Mouse (Mus musculus) hindbrain, embryonic 16.5 days (tissue): ENCODE results near the gene Hspa12a. TPM values are rescaled to one million over a fixed set of nuclear protein-coding genes. Genes with fewer than 3 reads are reported as not detected.

Experiments
- ATAC-seq: fragments of 200-750 bp; cut with Nextera tagmentation; 2 replicates; pipeline ENCODE4 v1.8.0; 2017; ENCODE audit warnings: moderate TSS enrichment, moderate library complexity
- H3K27ac ChIP-seq: fragments of 300-500 bp; sonication (generic); 2 replicates; pipeline ENCODE4 v1.5.1; 2014; ENCODE audit warnings: low read depth, mild to moderate bottlenecking, control low read depth, low read length, moderate library complexity
- H3K27me3 ChIP-seq: fragments of 300-500 bp; sonication (generic); replicated peaks from 2 replicates; pipeline ENCODE4 v1.6.1; 2014; ENCODE audit warnings: low read length; ENCODE audit not compliant: control insufficient read depth, insufficient read depth
- H3K36me3 ChIP-seq: fragments of 300-500 bp; sonication (generic); 2 replicates; pipeline ENCODE4 v1.6.1; 2014; ENCODE audit warnings: mild to moderate bottlenecking, low read length, moderate library complexity, mixed read lengths; ENCODE audit not compliant: control insufficient read depth, insufficient read depth
- H3K4me1 ChIP-seq: fragments of 300-500 bp; sonication (generic); 2 replicates; pipeline ENCODE4 v1.6.1; 2014; ENCODE audit warnings: low read depth, low read length; ENCODE audit not compliant: control insufficient read depth, insufficient read depth
- H3K4me2 ChIP-seq: fragments of 300-500 bp; sonication (generic); 2 replicates; pipeline ENCODE4 v1.6.1; 2014; ENCODE audit warnings: mild to moderate bottlenecking, low read length, control low read depth, moderate library complexity
- H3K4me3 ChIP-seq: fragments of 300-500 bp; sonication (generic); 2 replicates; pipeline ENCODE4 v1.5.1; 2014; ENCODE audit warnings: mild to moderate bottlenecking, low read length, control low read depth, moderate library complexity
- H3K9ac ChIP-seq: fragments of 300-500 bp; sonication (generic); 2 replicates; pipeline ENCODE4 v1.6.1; 2014; ENCODE audit warnings: low read depth, mild to moderate bottlenecking, control low read depth, low read length, moderate library complexity
- H3K9me3 ChIP-seq: fragments of 300-500 bp; sonication (generic); 2 replicates; pipeline ENCODE4 v1.6.1; 2014; ENCODE audit warnings: mild to moderate bottlenecking, low read length, moderate library complexity; ENCODE audit not compliant: control insufficient read depth
- WGBS: fragments of 180-500 bp; shearing (Covaris S2); extraction: QIAGEN DNeasy Blood & Tissue Kit; methylation state at CpG from one replicate; pipeline ENCODE4 v1.1.7; 2014; 5-methylcytosine and 5-hydroxymethylcytosine counted together
- polyA plus RNA-seq: library from polyadenylated mRNA; unstranded; fragments of >200 nt; fragmentation: Nextera tagmentation; extraction: Ambion mirVana; gene quantifications from 2 replicates; pipeline ENCODE4 v1.2.1, GENCODE M21; 2015

The Hspa12a gene
- polyA plus RNA-seq, 1 experiment from 2014 or later = 62.6 TPM

GRCm38 (mm10) chr19:58968731-58969506, 25.5 kb upstream of the Hspa12a start:
- no peaks in the 10 kb centered on the region; the same call in 1 of the 2 replicates for H3K36me3 ChIP-seq
- H3K4me2 ChIP-seq = peak overlapping the region; percentile 5; the same call in 1 of the 2 replicates
- H3K9me3 ChIP-seq = no peaks in the 10 kb centered on the region
- H3K4me3 ChIP-seq = no peak overlapping the region
- no peak for ATAC-seq
- WGBS = 16% methylated on average over 15 of the region's 15 CpGs
- H3K4me1 ChIP-seq = no peaks in the 10 kb centered on the region
- no peak overlapping the region for H3K9ac ChIP-seq
- H3K27ac ChIP-seq = no peak overlapping the region
- H3K27me3 ChIP-seq = peaks cover 24% of the 10 kb centered on the region

DNA sequence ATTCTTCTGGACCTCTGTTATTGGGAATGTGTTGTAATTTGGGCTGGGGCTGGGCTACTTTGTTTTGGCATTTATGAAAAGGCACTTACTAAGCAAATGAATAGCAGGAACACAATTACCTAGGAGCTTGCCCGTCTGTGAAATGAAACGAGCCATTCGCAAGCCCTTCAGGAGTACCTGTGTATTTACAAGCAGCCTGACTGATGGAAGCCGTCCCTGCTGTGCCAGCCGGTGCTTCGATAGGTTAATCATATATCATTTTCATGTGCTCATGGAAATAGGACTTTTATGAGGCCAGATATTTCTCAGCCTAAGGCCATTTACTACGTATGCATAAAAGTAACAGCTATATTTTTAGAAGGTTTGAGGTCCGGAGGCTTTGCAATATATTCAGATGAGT, 19.6 kb upstream of the Hspa12a start:
- Histone ChIP-seq H3K9ac (no peak overlapping the region), H3K36me3 (no peaks in the 10 kb centered on the region), H3K27me3 (peaks cover 3% of the 10 kb centered on the region), H3K4me2 (no peak overlapping the region), H3K27ac (no peak overlapping the region), H3K4me1 (no peaks in the 10 kb centered on the region), H3K4me3 (no peak overlapping the region), H3K9me3 (no peaks in the 10 kb centered on the region)
- no peak for ATAC-seq
- 60% methylated on average over 8 of the region's 8 CpGs for WGBS

DNA sequence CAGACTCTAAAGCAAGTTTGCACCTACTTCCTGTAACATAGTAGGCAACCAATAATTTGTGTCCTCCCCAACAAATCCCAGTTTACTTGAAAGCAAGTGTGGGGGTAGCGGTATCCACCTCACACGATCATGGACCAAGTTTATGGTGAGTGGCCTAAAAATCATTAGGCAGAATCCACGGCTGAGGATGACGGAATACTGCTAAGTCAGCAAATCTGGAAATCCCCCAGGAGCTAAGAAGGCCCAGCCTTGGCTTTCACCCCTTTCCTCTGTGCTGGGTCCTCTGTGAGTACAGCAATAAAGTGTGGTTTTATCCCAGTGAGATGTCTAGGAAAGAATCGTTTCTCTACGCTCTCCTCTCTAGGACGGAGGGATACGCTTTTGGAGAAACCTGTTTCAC, 11.3 kb upstream of the Hspa12a start:
- ATAC-seq = no peak
- Histone ChIP-seq H3K4me1 (no peaks in the 10 kb centered on the region), H3K36me3 (no peaks in the 10 kb centered on the region), H3K9me3 (no peaks in the 10 kb centered on the region), H3K27ac (no peak overlapping the region), H3K27me3 (peaks cover 25% of the 10 kb centered on the region), H3K4me2 (no peak overlapping the region), H3K9ac (no peak overlapping the region), H3K4me3 (no peak overlapping the region)
- 90% methylated on average over 8 of the region's 8 CpGs for WGBS

DNA sequence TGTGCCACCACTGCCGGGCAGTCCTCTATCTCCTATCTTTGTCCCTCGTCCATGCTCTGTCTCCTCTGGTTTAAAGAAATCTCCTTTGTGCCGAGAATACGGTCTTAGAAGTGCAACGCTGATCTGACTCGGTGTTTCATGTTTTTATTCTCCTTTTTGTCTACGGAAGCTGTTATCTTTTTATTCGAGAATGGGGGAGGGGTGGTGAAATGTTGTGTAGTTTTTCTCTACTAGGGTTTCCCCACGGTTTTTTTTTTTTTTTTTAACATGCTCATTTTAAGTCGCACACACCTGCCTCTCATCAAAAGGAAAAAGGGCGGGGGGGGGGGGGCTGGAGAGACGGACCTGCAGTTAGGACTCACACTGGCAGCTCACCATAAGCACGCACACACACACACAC, 8.8 kb upstream of the Hspa12a start:
- Histone ChIP-seq H3K27ac (no peak overlapping the region), H3K9me3 (no peaks in the 10 kb centered on the region), H3K4me1 (no peaks in the 10 kb centered on the region), H3K4me3 (no peak overlapping the region), H3K4me2 (no peak overlapping the region), H3K9ac (no peak overlapping the region), H3K36me3 (no peaks in the 10 kb centered on the region), H3K27me3 (peaks cover 25% of the 10 kb centered on the region)
- ATAC-seq = no peak
- WGBS = 74% methylated on average over 13 of the region's 13 CpGs

GRCm38 (mm10) chr19:58951521-58951920, 8.1 kb upstream of the Hspa12a start:
- no peaks in the 10 kb centered on the region for H3K9me3 ChIP-seq
- H3K4me1 ChIP-seq = no peaks in the 10 kb centered on the region
- 84% methylated on average over 3 of the region's 3 CpGs for WGBS
- H3K27me3 ChIP-seq = peaks cover 28% of the 10 kb centered on the region
- no peak overlapping the region for H3K4me2 ChIP-seq
- no peak for ATAC-seq
- no peak overlapping the region for H3K27ac ChIP-seq
- no peaks in the 10 kb centered on the region for H3K36me3 ChIP-seq
- H3K4me3 ChIP-seq = no peak overlapping the region
- H3K9ac ChIP-seq = no peak overlapping the region

GRCm38 (mm10) chr19:58945959-58946358, 2.5 kb upstream of the Hspa12a start:
- H3K4me3 ChIP-seq = no peak overlapping the region
- H3K9ac ChIP-seq = no peak overlapping the region
- H3K4me1 ChIP-seq = peaks cover 11% of the 10 kb centered on the region
- 91% methylated on average over 7 of the region's 7 CpGs for WGBS
- ATAC-seq = no peak
- H3K4me2 ChIP-seq = no peak overlapping the region
- no peaks in the 10 kb centered on the region for H3K9me3 ChIP-seq
- no peaks in the 10 kb centered on the region for H3K36me3 ChIP-seq
- peaks cover 13% of the 10 kb centered on the region for H3K27me3 ChIP-seq
- no peak overlapping the region for H3K27ac ChIP-seq

DNA sequence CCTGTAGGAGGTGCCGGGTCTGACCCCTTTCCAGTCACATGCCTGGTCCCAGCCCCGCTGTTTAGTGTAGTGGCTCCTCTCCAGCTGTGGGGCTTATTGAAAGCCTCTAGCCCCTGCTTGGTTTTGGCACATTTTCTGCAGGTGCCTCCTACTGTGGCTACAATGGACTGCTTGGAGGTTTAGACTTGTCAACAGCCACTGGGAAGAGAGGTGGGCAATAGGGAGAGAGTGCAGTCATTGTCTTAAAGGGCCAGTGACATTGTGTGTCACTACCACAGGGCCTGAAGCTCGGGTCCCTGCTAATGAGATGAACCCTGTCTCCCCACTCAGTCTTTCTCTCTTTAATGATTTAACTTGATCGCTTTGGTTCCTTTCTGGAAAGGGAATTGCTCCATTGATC, 10.4 kb downstream of the Hspa12a start:
- Histone ChIP-seq H3K4me3 (no peak overlapping the region), H3K36me3 (no peaks in the 10 kb centered on the region), H3K4me2 (no peak overlapping the region), H3K27ac (no peak overlapping the region), H3K9me3 (no peaks in the 10 kb centered on the region), H3K9ac (no peak overlapping the region), H3K27me3 (peaks cover 45% of the 10 kb centered on the region), H3K4me1 (peaks cover 8% of the 10 kb centered on the region)
- 10% methylated on average over 4 of the region's 4 CpGs for WGBS
- no peak for ATAC-seq

DNA sequence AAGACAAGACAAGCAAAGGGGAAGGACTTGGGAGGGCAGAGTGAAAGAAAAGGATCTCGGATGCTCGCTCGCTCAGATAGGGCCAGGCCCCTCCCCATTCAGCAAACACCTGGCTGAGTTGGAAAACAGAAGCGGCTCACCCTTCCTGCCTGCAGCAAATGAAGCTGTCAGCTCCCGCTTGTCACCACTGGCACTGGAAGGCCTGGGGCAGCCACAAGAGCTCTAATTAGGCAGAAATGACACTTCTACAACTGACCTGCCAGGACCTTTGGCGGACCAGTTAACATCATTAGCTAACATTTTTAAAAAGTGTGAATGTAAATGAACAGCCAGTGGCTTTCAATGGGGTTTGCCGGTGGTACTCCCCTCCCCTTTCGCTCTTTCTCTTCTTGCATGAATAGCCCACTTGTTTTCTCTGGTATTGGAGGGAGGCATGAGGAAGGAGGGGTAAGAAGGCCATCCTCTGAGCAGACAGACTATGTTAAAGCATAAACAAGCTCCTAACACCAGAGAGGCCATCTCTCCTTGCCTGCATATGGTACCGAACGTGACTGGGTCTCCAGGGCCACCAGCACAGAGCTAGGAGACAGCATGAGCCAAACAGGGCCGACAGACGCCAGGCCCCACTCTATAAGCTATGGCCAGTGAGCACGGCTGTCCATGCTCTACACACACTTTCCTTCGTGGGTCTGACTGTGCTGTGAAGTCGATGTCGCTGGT, 12.2 kb downstream of the Hspa12a start:
- ATAC-seq = peak; percentile 64
- H3K4me2 ChIP-seq = peak overlapping the region; percentile 31; the same call in 1 of the 2 replicates
- H3K4me3 ChIP-seq = no peak overlapping the region
- H3K4me1 ChIP-seq = peaks cover 8% of the 10 kb centered on the region
- no peak overlapping the region for H3K9ac ChIP-seq
- peaks cover 48% of the 10 kb centered on the region for H3K27me3 ChIP-seq
- no peaks in the 10 kb centered on the region for H3K9me3 ChIP-seq
- 16% methylated on average over 16 of the region's 16 CpGs for WGBS
- H3K36me3 ChIP-seq = no peaks in the 10 kb centered on the region
- no peak overlapping the region for H3K27ac ChIP-seq

- Histone ChIP-seq H3K4me3 (no peak overlapping the region; the same call in 1 of the 2 replicates), H3K9me3 (no peaks in the 10 kb centered on the region), H3K27ac (no peak overlapping the region), H3K27me3 (peaks cover 2% of the 10 kb centered on the region), H3K9ac (no peak overlapping the region), H3K4me2 (no peak overlapping the region; the same call in 1 of the 2 replicates), H3K36me3 (no peaks in the 10 kb centered on the region), H3K4me1 (peaks cover 5% of the 10 kb centered on the region)
- WGBS = 17% methylated on average over 7 of the region's 7 CpGs
- ATAC-seq = no peak
Observed at GRCm38 (mm10) chr19:58919148-58919547, 24.3 kb downstream of the Hspa12a start.
